Mouse (Mus musculus): ENCODE results near the gene Orm2. TPM values are rescaled to one million over a fixed set of nuclear protein-coding genes. Genes with fewer than 3 reads are reported as not detected.

Orm2 gene
- total and polyA plus RNA-seq, 3 experiments = not detected

GRCm38 (mm10) chr4:63333403-63333802 lies 28.8 kb upstream of the Orm2 start:
- Histone ChIP-seq H3K9me3 (replicated peaks; ENCODE audit: low read length) (no peaks in the 10 kb centered on the region), H3K4me3 (replicated peaks in 1 of 3; ENCODE audit: low read depth in 2 of 3, low read length in 2 of 3, poor library complexity in 1 of 3) (no peak overlapping the region), H3K4me1 (ENCODE audit: control insufficient read depth in 1 of 2, insufficient read depth in 2 of 2) (no peaks in the 10 kb centered on the region), H3K79me2 (replicated peaks; ENCODE audit: control insufficient read depth, extremely low read depth, insufficient read depth, poor library complexity, severe bottlenecking) (no peaks in the 10 kb centered on the region), H3K4me2 (ENCODE audit: insufficient read depth, low read depth, poor library complexity, severe bottlenecking) (no peak overlapping the region), H3K27ac (ENCODE audit: insufficient read depth, low read depth) (no peak overlapping the region), H3K9ac (ENCODE audit: insufficient read depth, low read depth) (no peak overlapping the region), H3K36me3 (replicated peaks in 1 of 2; ENCODE audit: control insufficient read depth in 1 of 2, insufficient read depth in 1 of 2, low read length in 1 of 2) (no peaks in the 10 kb centered on the region), H3K27me3 (replicated peaks) (peaks cover 54% of the 10 kb centered on the region)
- DNase-seq (ENCODE audit: extremely low read depth) = no peak
- dilution Hi-C loops (cut with MboI; ENCODE audit: extremely low pct_ligation_motif_present, extremely low pct_unique_long_range_greater_than_20kb, low sequenced_read_pairs) = no loop called here
- in situ Hi-C loops (cut with MboI; ENCODE audit: low pct_ligation_motif_present, low pct_unique_long_range_greater_than_20kb, low sequenced_read_pairs) = no loop called here
- TF ChIP-seq USF2 (conservative IDR thresholded peaks at IDR 0.05; ENCODE audit: low read depth, low read length) = no peak
- no peak for TF ChIP-seq MYC (IDR thresholded peaks at IDR 0.05; ENCODE audit: low read depth, low read length)
- TF ChIP-seq E2F4 (IDR thresholded peaks at IDR 0.05; ENCODE audit: insufficient replicate concordance, low read depth, low read length) = no peak
- TF ChIP-seq MAFK (IDR thresholded peaks at IDR 0.05; ENCODE audit: insufficient replicate concordance, low read length) = no peak
- TF ChIP-seq JUND (conservative IDR thresholded peaks at IDR 0.05; ENCODE audit: low read depth, low read length) = no peak
- no peak for TF ChIP-seq USF1 (IDR thresholded peaks at IDR 0.05; ENCODE audit: low read depth, low read length)
- TF ChIP-seq NRF1 (IDR thresholded peaks at IDR 0.05; ENCODE audit: low read depth, low read length) = no peak
- no peak for TF ChIP-seq RAD21 (IDR thresholded peaks at IDR 0.05; ENCODE audit: low read depth, low read length)
- no peak for TF ChIP-seq HCFC1 (IDR thresholded peaks at IDR 0.05; ENCODE audit: low read depth, low read length)
- TF ChIP-seq ZMIZ1 (IDR thresholded peaks at IDR 0.05; ENCODE audit: low read depth, low read length) = no peak

DNA sequence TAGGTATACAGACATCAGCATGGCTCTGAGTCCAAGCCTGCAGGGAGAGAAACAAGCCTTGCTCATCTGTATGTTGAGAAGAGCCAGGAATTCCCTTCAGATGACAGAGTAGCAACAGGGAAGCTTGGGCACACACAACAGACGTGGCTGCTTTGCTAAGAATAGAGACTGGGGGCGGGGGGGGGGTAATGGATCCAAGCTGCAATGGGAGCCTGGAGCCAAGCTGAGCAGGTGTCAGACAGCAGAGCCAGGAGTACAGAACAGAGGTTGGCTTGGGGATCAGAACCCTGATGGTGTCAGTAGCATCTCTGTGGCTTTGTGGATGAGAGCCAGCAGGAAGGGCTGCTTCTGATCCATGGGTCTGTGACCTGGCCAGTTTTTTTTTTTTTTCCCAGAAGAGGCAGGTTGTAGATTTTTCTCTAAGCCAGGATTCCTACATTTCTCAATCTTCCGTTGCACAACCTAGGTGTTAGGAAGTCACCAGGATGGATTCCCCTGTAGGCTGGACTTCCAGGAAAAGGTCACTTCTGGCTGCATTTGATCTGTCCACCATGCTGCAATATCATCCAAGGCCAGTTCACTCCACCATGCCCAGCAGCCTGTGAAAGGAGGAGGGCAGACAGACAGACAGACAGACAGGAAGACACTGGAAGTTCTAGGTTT lies 23.7 kb upstream of the Orm2 start:
- dilution Hi-C loops (cut with MboI; ENCODE audit: extremely low pct_ligation_motif_present, extremely low pct_unique_long_range_greater_than_20kb, low sequenced_read_pairs) (no loop called here), in situ Hi-C loops (cut with MboI; ENCODE audit: low pct_ligation_motif_present, low pct_unique_long_range_greater_than_20kb, low sequenced_read_pairs) (no loop called here)
- peaks cover 9 to 21% of the 10 kb centered on the region in 2 experiments for H3K4me1 ChIP-seq (ENCODE audit: control insufficient read depth in 1 of 2, insufficient read depth in 2 of 2)
- no peak for DNase-seq (ENCODE audit: extremely low read depth)
- no peak overlapping the region for H3K4me2 ChIP-seq (ENCODE audit: insufficient read depth, low read depth, poor library complexity, severe bottlenecking)
- peaks cover 16% of the 10 kb centered on the region for H3K27me3 ChIP-seq (replicated peaks)
- no peak overlapping the region for H3K9ac ChIP-seq (ENCODE audit: insufficient read depth, low read depth)
- no peak overlapping the region for H3K4me3 ChIP-seq (replicated peaks in 1 of 3; ENCODE audit: low read depth in 2 of 3, low read length in 2 of 3, poor library complexity in 1 of 3)
- no peak overlapping the region for H3K27ac ChIP-seq (ENCODE audit: insufficient read depth, low read depth)
- no peaks in the 10 kb centered on the region for H3K79me2 ChIP-seq (replicated peaks; ENCODE audit: control insufficient read depth, extremely low read depth, insufficient read depth, poor library complexity, severe bottlenecking)
- no peaks in the 10 kb centered on the region for H3K9me3 ChIP-seq (replicated peaks; ENCODE audit: low read length)
- H3K36me3 ChIP-seq (replicated peaks in 1 of 2; ENCODE audit: control insufficient read depth in 1 of 2, insufficient read depth in 1 of 2, low read length in 1 of 2) = no peaks in the 10 kb centered on the region
- no peak for TF ChIP-seq MYC (IDR thresholded peaks at IDR 0.05; ENCODE audit: low read depth, low read length)
- no peak for TF ChIP-seq MAZ (IDR thresholded peaks at IDR 0.05; ENCODE audit: low read depth, low read length)
- no peak for TF ChIP-seq NRF1 (IDR thresholded peaks at IDR 0.05; ENCODE audit: low read depth, low read length)
- no peak for TF ChIP-seq ZC3H11A (IDR thresholded peaks at IDR 0.05; ENCODE audit: low read depth, low read length)
- TF ChIP-seq MAX (IDR thresholded peaks at IDR 0.05; ENCODE audit: low read length) = no peak
- TF ChIP-seq SMC3 (IDR thresholded peaks at IDR 0.05; ENCODE audit: low read depth, low read length) = no peak
- TF ChIP-seq MXI1 (IDR thresholded peaks at IDR 0.05; ENCODE audit: low read depth, low read length) = no peak
- no peak for TF ChIP-seq TBP (conservative IDR thresholded peaks at IDR 0.05; ENCODE audit: low read depth, low read length)
- TF ChIP-seq USF2 (conservative IDR thresholded peaks at IDR 0.05; ENCODE audit: low read depth, low read length) = no peak
- TF ChIP-seq TCF12 (IDR thresholded peaks at IDR 0.05; ENCODE audit: low read depth, low read length) = no peak
- no peak for TF ChIP-seq UBTF (IDR thresholded peaks at IDR 0.05; ENCODE audit: low read depth, low read length)
- no peak for TF ChIP-seq RAD21 (IDR thresholded peaks at IDR 0.05; ENCODE audit: low read depth, low read length)
- TF ChIP-seq RCOR1 (conservative IDR thresholded peaks at IDR 0.05; ENCODE audit: low read depth, low read length) = no peak
- TF ChIP-seq JUN (IDR thresholded peaks at IDR 0.05; ENCODE audit: insufficient read depth, low read depth, low read length) = no peak
- TF ChIP-seq JUND (conservative IDR thresholded peaks at IDR 0.05; ENCODE audit: low read depth, low read length) = no peak
- no peak for TF ChIP-seq MAFK (IDR thresholded peaks at IDR 0.05; ENCODE audit: insufficient replicate concordance, low read length)
- no peak for TF ChIP-seq PAX5 (IDR thresholded peaks at IDR 0.05; ENCODE audit: low read length)
- TF ChIP-seq CHD2 (IDR thresholded peaks at IDR 0.05; ENCODE audit: low read length) = no peak
- TF ChIP-seq ELF1 (IDR thresholded peaks at IDR 0.05; ENCODE audit: low read depth, low read length) = no peak
- no peak for TF ChIP-seq MEF2A (IDR thresholded peaks at IDR 0.05; ENCODE audit: borderline replicate concordance, low read depth, low read length)

Measured in CH12.LX (cell line).